Comparison of ENCODE assay signal across 9 mouse cellular contexts in genomic region chr16:91841026-91841630, GRCm38 (mm10).
DNase-seq lines count a peak whose midpoint lies in the region; ATAC-seq and TF ChIP-seq lines count a peak whose summit lies in the region.
"Had no signal": no experiment of that assay in that cellular context is flagged by ENCODE, and none has a peak within 500 bp of the region (broad histone marks: within the 10 kb centered on the region; RNA-seq: fewer than 3 reads in every experiment).

No protein-coding gene starts in this region.

- no peaks in the 10 kb centered on the region for H3K9me3 ChIP-seq in heart, embryonic 10.5 days
- no peaks in the 10 kb centered on the region for H3K9me3 ChIP-seq in midbrain, embryonic 16.5 days (replicated peaks; ENCODE audit: control insufficient read depth, low read length, poor library complexity, severe bottlenecking)

- no peak overlapping the region for H3K4me2 ChIP-seq in midbrain, embryonic 16.5 days (ENCODE audit: low read length)

- H3K9ac ChIP-seq in midbrain, embryonic 16.5 days (ENCODE audit: low read depth, low read length) = no peak overlapping the region

- no peak overlapping the region for H3K4me3 ChIP-seq in layer of hippocampus, adult 2 months
- H3K4me3 ChIP-seq in heart, embryonic 10.5 days = no peak overlapping the region
- H3K4me3 ChIP-seq in midbrain, embryonic 16.5 days (ENCODE audit: low read depth, low read length) = no peak overlapping the region

- H3K36me3 ChIP-seq in heart, embryonic 10.5 days = peaks cover 57% of the 10 kb centered on the region
- H3K36me3 ChIP-seq in midbrain, embryonic 16.5 days (ENCODE audit: control insufficient read depth, insufficient read depth, low read length) = peaks cover 8% of the 10 kb centered on the region

- no peak for TF ChIP-seq CTCF in layer of hippocampus, adult 2 months (conservative IDR thresholded peaks at IDR 0.05)

- WGBS in heart, embryonic 10.5 days = 86% methylated on average over 14 of the region's 14 CpGs
- WGBS in midbrain, embryonic 16.5 days = 91% methylated on average over 14 of the region's 14 CpGs

- peaks cover 30% of the 10 kb centered on the region for H3K4me1 ChIP-seq in heart, embryonic 10.5 days
- peaks cover 2% of the 10 kb centered on the region; the same call in 1 of the 2 replicates for H3K4me1 ChIP-seq in midbrain, embryonic 16.5 days (ENCODE audit: control insufficient read depth, insufficient read depth, low read length)

- no peaks in the 10 kb centered on the region for H3K27me3 ChIP-seq in heart, embryonic 10.5 days (ENCODE audit: insufficient read depth, poor library complexity, severe bottlenecking)
- no peaks in the 10 kb centered on the region for H3K27me3 ChIP-seq in midbrain, embryonic 16.5 days (ENCODE audit: control insufficient read depth, insufficient read depth, low read depth, low read length)

- DNase-seq in layer of hippocampus, adult 2 months (ENCODE audit: low spot score in 2 of 2) = no peak
- no peak for DNase-seq in layer of hippocampus, postnatal 14 days (ENCODE audit: low spot score in 2 of 2)
- peak; percentile 45 for DNase-seq in brain, adult 2 months (ENCODE audit: low read depth, low spot score)
- DNase-seq in heart, embryonic 10.5 days (ENCODE audit: low spot score) = no peak
- no peak for DNase-seq in testis, postnatal 10 days (ENCODE audit: low spot score)
- DNase-seq: kidney, postnatal 25 days had no signal

- ATAC-seq in megakaryocyte, adult 5-6 weeks (ENCODE audit: poor library complexity, severe bottlenecking) = peak; percentile 90
- ATAC-seq in inflammation-experienced regulatory T-cells, adult 6 months = no peak
- no peak for ATAC-seq in midbrain, embryonic 16.5 days

- peak overlapping the region; percentile 46; the same call in 1 of the 2 replicates for H3K27ac ChIP-seq in layer of hippocampus, adult 2 months
- H3K27ac ChIP-seq in heart, embryonic 10.5 days = peak overlapping the region; percentile 49; the same call in 1 of the 2 replicates
- H3K27ac ChIP-seq in midbrain, embryonic 16.5 days (ENCODE audit: low read length) = no peak overlapping the region
